Mouse (Mus musculus) intestine, postnatal 0 days (tissue): ENCODE measurements around the gene Ncoa4. TPM values are rescaled to one million over a fixed set of nuclear protein-coding genes. Genes with fewer than 3 reads are reported as not detected.
A peak's percentile ranks its signal among the peaks of the same experiment; 100 is the strongest.

ENCODE experiments used
- ATAC-seq: fragments of 200-750 bp; cut with Nextera tagmentation; 2 replicates; pipeline ENCODE4 v1.8.0; 2017; ENCODE audit warnings: mild to moderate bottlenecking, moderate TSS enrichment, moderate library complexity
- H3K27ac ChIP-seq: fragments of 300-500 bp; sonication (generic); 2 replicates; pipeline ENCODE4 v1.5.1; 2014; ENCODE audit warnings: mild to moderate bottlenecking, low read depth, low read length, moderate library complexity
- H3K27me3 ChIP-seq: fragments of 300-500 bp; sonication (generic); replicated peaks from 2 replicates; pipeline ENCODE4 v1.6.1; 2014; ENCODE audit warnings: low read length, mixed read lengths; ENCODE audit not compliant: control insufficient read depth, insufficient read depth
- H3K36me3 ChIP-seq: fragments of 300-500 bp; sonication (generic); 2 replicates; pipeline ENCODE4 v1.6.1; 2014; ENCODE audit warnings: mild to moderate bottlenecking, moderate library complexity; ENCODE audit not compliant: control insufficient read depth, insufficient read depth
- H3K4me1 ChIP-seq: fragments of 300-500 bp; sonication (generic); replicated peaks from 2 replicates; pipeline ENCODE4 v1.6.1; 2014; ENCODE audit warnings: antibody characterized with exemption, low read length, mixed read lengths; ENCODE audit not compliant: control insufficient read depth, insufficient read depth
- H3K4me2 ChIP-seq: fragments of 300-500 bp; sonication (generic); replicated peaks from 2 replicates; pipeline ENCODE4 v1.6.1; 2014; ENCODE audit warnings: low read depth, mild to moderate bottlenecking, moderate library complexity
- H3K4me3 ChIP-seq: fragments of 300-500 bp; sonication (generic); 2 replicates; pipeline ENCODE4 v1.5.1; 2014; ENCODE audit warnings: low read depth, low read length
- H3K9ac ChIP-seq: fragments of 300-500 bp; sonication (generic); 2 replicates; pipeline ENCODE4 v1.6.1; 2014; ENCODE audit warnings: mild to moderate bottlenecking, low read depth, low read length
- H3K9me3 ChIP-seq: fragments of 300-500 bp; sonication (generic); 2 replicates; pipeline ENCODE4 v1.6.1; 2016; ENCODE audit warnings: mixed run types; ENCODE audit not compliant: control insufficient read depth
- CTCF ChIP-seq: sonication (generic); IDR thresholded peaks from 2 replicates; pipeline ENCODE4 v1.5.1; 2016; ENCODE audit warnings: low read depth, mild to moderate bottlenecking, control low read depth, antibody characterized with exemption, moderate library complexity
- WGBS: fragments of 180-500 bp; shearing (Covaris S2); extraction: QIAGEN DNeasy Blood & Tissue Kit; methylation state at CpG from one replicate; pipeline ENCODE4 v1.1.7; 2014; 5-methylcytosine and 5-hydroxymethylcytosine counted together
- polyA plus RNA-seq: library from polyadenylated mRNA; unstranded; fragments of >200 nt; fragmentation: Nextera tagmentation; extraction: Ambion mirVana; gene quantifications from 2 replicates; pipeline ENCODE4 v1.2.1, GENCODE M21; 2015

Gene Ncoa4
- polyA plus RNA-seq, 1 experiment from 2014 or later = 239 TPM

DNA sequence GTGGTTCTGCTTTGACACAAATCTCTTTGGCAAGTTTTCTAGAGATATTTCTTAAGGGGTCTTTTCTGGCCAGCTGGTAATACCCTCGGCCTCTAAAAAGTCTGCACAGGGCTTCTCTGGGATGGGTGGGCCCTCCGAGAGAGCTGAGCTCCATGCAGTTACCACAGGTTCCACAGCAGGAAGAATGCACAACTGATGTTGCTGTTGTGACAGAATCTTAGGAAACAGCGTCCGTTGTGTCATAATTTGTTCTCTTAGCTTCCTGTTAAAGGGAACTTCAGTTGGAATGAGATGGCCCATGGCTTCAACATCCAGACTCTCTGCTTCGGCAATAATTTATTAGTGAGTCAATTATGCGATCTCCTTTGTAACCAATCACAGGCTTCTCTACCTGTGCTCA lies 4.9 kb upstream of the Ncoa4 start:
- no peak overlapping the region for H3K4me3 ChIP-seq
- ATAC-seq = no peak
- no peak overlapping the region for H3K27ac ChIP-seq
- no peaks in the 10 kb centered on the region for H3K36me3 ChIP-seq
- no peak overlapping the region for H3K4me2 ChIP-seq
- H3K27me3 ChIP-seq = no peaks in the 10 kb centered on the region
- H3K9me3 ChIP-seq = no peaks in the 10 kb centered on the region
- no peak for TF ChIP-seq CTCF
- no peaks in the 10 kb centered on the region for H3K4me1 ChIP-seq
- H3K9ac ChIP-seq = no peak overlapping the region
- WGBS = 91% methylated on average over 6 of the region's 6 CpGs

DNA sequence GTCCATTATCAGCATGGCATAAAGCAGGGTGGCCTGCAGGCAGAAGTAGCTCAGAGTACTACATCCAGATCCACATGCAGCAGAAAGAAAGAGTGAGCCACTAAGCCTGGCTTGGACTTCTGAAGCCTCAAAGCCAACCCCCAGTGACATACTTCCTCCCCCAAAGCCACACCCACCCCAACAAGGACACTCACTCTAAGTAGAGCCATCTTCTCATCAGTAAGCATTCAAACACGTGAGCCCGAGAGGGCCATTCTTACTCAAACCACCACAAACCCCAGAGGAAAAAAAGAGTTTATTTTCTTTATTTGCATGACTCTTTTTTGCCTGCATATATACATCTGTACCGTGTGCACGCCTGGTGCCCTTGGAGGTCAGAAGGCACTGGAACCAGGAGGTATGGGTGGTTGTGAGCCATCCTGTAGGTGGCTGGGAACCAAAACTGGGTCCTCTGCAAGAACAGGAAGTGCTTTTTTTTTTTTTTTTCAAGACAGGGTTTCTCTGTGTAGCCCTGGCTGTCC lies 455 bp upstream of the Ncoa4 start:
- Histone ChIP-seq H3K4me3 (peak overlapping the region; percentile 88), H3K4me1 (no peaks in the 10 kb centered on the region), H3K27me3 (no peaks in the 10 kb centered on the region), H3K9me3 (no peaks in the 10 kb centered on the region), H3K27ac (peak overlapping the region; percentile 99), H3K9ac (peak overlapping the region; percentile 97; the same call in 1 of the 2 replicates), H3K36me3 (no peaks in the 10 kb centered on the region; the same call in 1 of the 2 replicates), H3K4me2 (peak overlapping the region; percentile 77)
- ATAC-seq = peak; percentile 6; the same call in 1 of the 2 replicates
- 27% methylated on average over 4 of the region's 4 CpGs for WGBS
- no peak; the same call in 1 of the 2 replicates for TF ChIP-seq CTCF

DNA sequence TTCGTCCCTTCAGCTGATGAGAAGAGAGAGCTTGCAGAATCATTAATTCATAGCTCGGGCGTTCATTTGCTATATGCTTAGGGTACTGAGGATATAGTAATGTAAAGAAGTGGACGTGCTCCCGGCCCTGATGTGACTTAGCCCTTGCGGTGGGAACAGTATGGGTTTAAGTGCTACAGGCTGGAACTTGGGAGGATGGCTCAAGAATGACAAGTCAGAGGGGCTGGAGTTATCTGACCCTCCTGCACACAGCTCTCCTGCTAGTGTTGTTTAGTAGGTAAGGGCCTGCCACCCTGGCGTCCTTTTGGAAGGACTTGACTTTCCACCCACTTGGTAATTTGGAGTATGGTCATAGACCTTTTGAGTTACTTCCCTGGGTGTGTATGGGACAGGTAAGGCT lies 898 bp downstream of the Ncoa4 start:
- Histone ChIP-seq H3K9ac (peak overlapping the region; percentile 97), H3K27ac (peak overlapping the region; percentile 99), H3K36me3 (no peaks in the 10 kb centered on the region; the same call in 1 of the 2 replicates), H3K4me3 (peak overlapping the region; percentile 88), H3K4me1 (no peaks in the 10 kb centered on the region), H3K27me3 (no peaks in the 10 kb centered on the region), H3K9me3 (no peaks in the 10 kb centered on the region), H3K4me2 (peak overlapping the region; percentile 77)
- no peak for TF ChIP-seq CTCF
- 9% methylated on average over 7 of the region's 7 CpGs for WGBS
- no peak for ATAC-seq

DNA sequence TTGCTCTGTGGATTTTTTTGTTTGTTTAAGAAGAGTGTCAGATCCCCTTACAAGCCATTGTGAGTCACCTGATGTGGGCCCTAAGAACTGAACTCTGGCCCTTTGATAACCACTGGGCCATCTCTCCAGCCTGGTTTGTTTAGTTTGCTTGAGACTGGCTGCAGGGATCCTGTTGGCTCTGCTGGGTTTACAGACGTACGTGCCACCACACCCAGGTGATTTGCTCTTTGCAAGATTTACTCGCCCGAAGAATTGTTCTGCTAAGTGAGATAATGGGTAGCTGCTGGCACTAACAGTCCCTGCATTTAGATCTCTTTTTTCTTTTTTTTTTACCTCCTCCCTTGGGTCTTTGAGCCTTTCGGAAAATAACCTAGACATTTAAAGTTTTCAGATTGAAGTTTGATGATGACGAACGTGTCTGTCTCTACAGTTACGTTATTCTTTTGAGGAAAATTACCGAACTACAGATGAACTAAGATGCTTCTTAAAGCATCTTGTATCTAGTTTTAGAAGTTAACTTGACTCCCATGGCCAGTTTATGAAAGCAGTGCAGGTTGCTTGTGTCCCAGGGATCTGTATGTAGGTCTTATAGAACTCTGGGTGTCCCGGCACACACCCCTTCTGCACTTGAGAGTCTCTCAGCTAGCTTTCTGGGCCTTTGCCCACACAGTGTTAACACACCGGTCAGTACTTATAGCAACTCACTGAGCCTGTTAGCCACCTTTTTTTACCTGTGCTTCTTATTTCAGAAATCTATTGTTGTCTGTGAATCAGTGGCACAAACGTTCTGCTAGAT lies 1.6 kb downstream of the Ncoa4 start:
- ATAC-seq = peak; percentile 41
- Histone ChIP-seq H3K4me3 (peak overlapping the region; percentile 88), H3K36me3 (no peaks in the 10 kb centered on the region; the same call in 1 of the 2 replicates), H3K9ac (peak overlapping the region; percentile 31), H3K27ac (peak overlapping the region; percentile 99), H3K4me1 (no peaks in the 10 kb centered on the region), H3K27me3 (no peaks in the 10 kb centered on the region), H3K4me2 (peak overlapping the region; percentile 77), H3K9me3 (no peaks in the 10 kb centered on the region)
- no peak for TF ChIP-seq CTCF
- 43% methylated on average over 12 of the region's 12 CpGs for WGBS

DNA sequence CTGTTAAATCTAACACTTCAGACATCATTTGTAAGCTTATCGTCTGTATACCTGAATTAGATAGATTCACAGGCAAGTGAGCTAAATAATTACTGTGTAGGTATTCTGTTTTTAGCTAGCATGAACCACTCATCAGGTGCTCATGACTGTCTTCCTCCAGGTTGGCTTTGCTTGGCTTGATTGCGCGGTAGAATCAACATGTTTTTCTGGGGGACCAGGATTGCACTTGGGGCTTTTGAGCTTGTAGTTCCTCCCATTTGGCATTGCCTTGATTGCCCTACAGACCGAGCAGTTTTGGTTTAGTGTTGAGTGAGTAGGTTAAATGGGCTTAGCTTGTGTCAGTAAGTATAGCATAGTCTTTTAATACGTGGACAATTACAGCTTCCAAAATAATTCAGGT lies 2.6 kb downstream of the Ncoa4 start:
- no peaks in the 10 kb centered on the region for H3K4me1 ChIP-seq
- WGBS = 69% methylated on average over 5 of the region's 5 CpGs
- no peak for TF ChIP-seq CTCF
- no peaks in the 10 kb centered on the region for H3K27me3 ChIP-seq
- H3K4me2 ChIP-seq = peak overlapping the region; percentile 77
- H3K27ac ChIP-seq = peak overlapping the region; percentile 99
- 0 out of 2 replicates have a peak overlapping the region, but pooled peaks have one; percentile 88 for H3K4me3 ChIP-seq
- no peak for ATAC-seq
- no peaks in the 10 kb centered on the region; the same call in 1 of the 2 replicates for H3K36me3 ChIP-seq
- no peak overlapping the region for H3K9ac ChIP-seq
- no peaks in the 10 kb centered on the region for H3K9me3 ChIP-seq

DNA sequence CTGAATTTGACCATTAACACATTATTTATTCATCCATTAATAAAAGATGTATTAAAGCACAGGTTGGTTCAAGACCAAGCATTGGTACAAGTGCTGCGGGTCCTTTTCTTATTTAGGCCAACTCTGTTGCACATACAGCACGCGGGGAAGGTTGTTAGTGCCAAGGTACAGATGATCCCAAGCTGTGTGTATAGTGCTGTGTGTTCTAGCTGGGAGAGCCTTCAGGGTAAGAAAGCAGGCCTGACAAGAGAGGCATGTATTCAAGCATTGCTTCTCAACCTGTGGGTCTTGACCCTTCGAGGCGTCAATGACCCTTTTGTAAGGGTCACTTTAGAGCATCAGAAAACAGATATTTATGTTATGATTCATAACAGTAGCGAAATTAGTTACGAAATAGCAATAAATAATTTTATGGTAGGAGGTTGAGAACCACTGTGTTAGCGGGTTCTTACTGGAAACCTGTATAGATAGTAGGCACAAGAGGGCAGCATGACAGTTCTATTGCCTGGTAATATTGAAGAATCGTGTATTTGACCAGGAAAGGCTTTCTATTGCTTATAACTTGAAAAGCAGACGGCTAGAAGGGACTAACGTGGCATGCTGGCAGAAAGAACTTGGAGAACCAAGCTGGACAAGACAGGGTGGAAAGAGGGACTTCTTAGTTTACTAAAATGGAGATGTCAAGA lies 3.7 kb downstream of the Ncoa4 start:
- ATAC-seq = no peak
- Histone ChIP-seq H3K27me3 (no peaks in the 10 kb centered on the region), H3K9me3 (no peaks in the 10 kb centered on the region), H3K36me3 (no peaks in the 10 kb centered on the region; the same call in 1 of the 2 replicates), H3K4me1 (no peaks in the 10 kb centered on the region), H3K4me3 (no peak overlapping the region), H3K9ac (no peak overlapping the region), H3K4me2 (peak overlapping the region; percentile 77), H3K27ac (peak overlapping the region; percentile 99)
- peak; percentile 53 for TF ChIP-seq CTCF
- 40% methylated on average over 11 of the region's 11 CpGs for WGBS
